ENCODE assay signal across 19 mouse cellular contexts in genomic region chr9:82709411-82709983, GRCm38 (mm10).
A peak's percentile ranks its signal among the peaks of the same experiment; 100 is the strongest.
DNase-seq lines count a peak whose midpoint lies in the region; ATAC-seq and TF ChIP-seq lines count a peak whose summit lies in the region.
"Had no signal": no experiment of that assay in that cellular context is flagged by ENCODE, and none has a peak within 500 bp of the region (broad histone marks: within the 10 kb centered on the region; RNA-seq: fewer than 3 reads in every experiment).

No protein-coding gene starts in this region.

- H3K9ac ChIP-seq in forebrain, embryonic 11.5 days (ENCODE audit: low read length), result no peak overlapping the region
- H3K9ac ChIP-seq in forebrain, embryonic 16.5 days (replicated peaks; ENCODE audit: low read depth, low read length), result no peak overlapping the region
- no peak overlapping the region for H3K9ac ChIP-seq in midbrain, embryonic 12.5 days (replicated peaks)
- H3K9ac ChIP-seq in midbrain, embryonic 13.5 days (replicated peaks), result no peak overlapping the region
- H3K9ac ChIP-seq in forebrain, embryonic 14.5 days (ENCODE audit: low read length), result no peak overlapping the region
- H3K9ac ChIP-seq in neural tube, embryonic 14.5 days (replicated peaks; ENCODE audit: low read depth, low read length), result no peak overlapping the region
- no peak overlapping the region for H3K9ac ChIP-seq in intestine, embryonic 16.5 days (ENCODE audit: low read depth, low read length)
- no peak overlapping the region for H3K9ac ChIP-seq in stomach, postnatal 0 days (ENCODE audit: low read length)
- H3K9ac ChIP-seq: heart, embryonic 12.5 days; liver, embryonic 15.5 days; stomach, embryonic 15.5 days had no signal

- H3K4me3 ChIP-seq in forebrain, embryonic 11.5 days (ENCODE audit: low read depth, low read length), result no peak overlapping the region
- no peak overlapping the region for H3K4me3 ChIP-seq in forebrain, embryonic 16.5 days (replicated peaks; ENCODE audit: low read length)
- no peak overlapping the region for H3K4me3 ChIP-seq in midbrain, embryonic 12.5 days
- H3K4me3 ChIP-seq in midbrain, embryonic 13.5 days (replicated peaks), result no peak overlapping the region
- no peak overlapping the region for H3K4me3 ChIP-seq in forebrain, embryonic 14.5 days (ENCODE audit: low read depth, low read length)
- H3K4me3 ChIP-seq in neural tube, embryonic 14.5 days (ENCODE audit: low read depth, low read length), result no peak overlapping the region
- H3K4me3 ChIP-seq in intestine, embryonic 16.5 days (ENCODE audit: low read length), result no peak overlapping the region
- no peak overlapping the region for H3K4me3 ChIP-seq in stomach, postnatal 0 days (ENCODE audit: low read depth, low read length)
- H3K4me3 ChIP-seq: heart, embryonic 12.5 days; liver, embryonic 15.5 days; stomach, embryonic 15.5 days had no signal

- DNase-seq in forebrain, embryonic 11.5 days (ENCODE audit: low spot score), result no peak
- peak; percentile 14 for DNase-seq in forebrain, embryonic 14.5 days (ENCODE audit: low spot score)
- DNase-seq in stomach, postnatal 0 days (ENCODE audit: low spot score), result no peak
- DNase-seq: adrenal gland, postnatal 25 days; cerebellum, adult 11-12 months; cerebellum, postnatal 14 days; kidney, adult 8-10 months; kidney, postnatal 14 days; thymus, adult 2 months had no signal

- no peaks in the 10 kb centered on the region for H3K9me3 ChIP-seq in forebrain, embryonic 11.5 days (ENCODE audit: control insufficient read depth, low read length)
- H3K9me3 ChIP-seq in forebrain, embryonic 16.5 days (ENCODE audit: control insufficient read depth, low read length), result no peaks in the 10 kb centered on the region
- H3K9me3 ChIP-seq in midbrain, embryonic 12.5 days, result no peaks in the 10 kb centered on the region
- H3K9me3 ChIP-seq in midbrain, embryonic 13.5 days, result no peaks in the 10 kb centered on the region
- H3K9me3 ChIP-seq in forebrain, embryonic 14.5 days (replicated peaks; ENCODE audit: control insufficient read depth, low read length), result no peaks in the 10 kb centered on the region
- H3K9me3 ChIP-seq in neural tube, embryonic 14.5 days (ENCODE audit: control insufficient read depth, low read length), result no peaks in the 10 kb centered on the region
- no peaks in the 10 kb centered on the region for H3K9me3 ChIP-seq in intestine, embryonic 16.5 days (ENCODE audit: control insufficient read depth, low read length)
- no peaks in the 10 kb centered on the region for H3K9me3 ChIP-seq in stomach, postnatal 0 days (ENCODE audit: control insufficient read depth, low read length)
- H3K9me3 ChIP-seq: G1E; heart, embryonic 12.5 days; liver, embryonic 15.5 days; stomach, embryonic 15.5 days had no signal

- H3K36me3 ChIP-seq in forebrain, embryonic 11.5 days (ENCODE audit: control insufficient read depth, insufficient read depth, low read length), result no peaks in the 10 kb centered on the region
- H3K36me3 ChIP-seq in forebrain, embryonic 16.5 days (ENCODE audit: control insufficient read depth, insufficient read depth), result no peaks in the 10 kb centered on the region
- H3K36me3 ChIP-seq in midbrain, embryonic 12.5 days, result no peaks in the 10 kb centered on the region
- H3K36me3 ChIP-seq in midbrain, embryonic 13.5 days, result no peaks in the 10 kb centered on the region
- no peaks in the 10 kb centered on the region for H3K36me3 ChIP-seq in forebrain, embryonic 14.5 days (ENCODE audit: control insufficient read depth, insufficient read depth, low read length)
- no peaks in the 10 kb centered on the region for H3K36me3 ChIP-seq in neural tube, embryonic 14.5 days (ENCODE audit: control insufficient read depth, insufficient read depth, low read length)
- H3K36me3 ChIP-seq in intestine, embryonic 16.5 days (ENCODE audit: control insufficient read depth, insufficient read depth, low read length), result no peaks in the 10 kb centered on the region
- H3K36me3 ChIP-seq in stomach, postnatal 0 days (ENCODE audit: control insufficient read depth, insufficient read depth, low read length), result no peaks in the 10 kb centered on the region
- H3K36me3 ChIP-seq: G1E; heart, embryonic 12.5 days; liver, embryonic 15.5 days; stomach, embryonic 15.5 days had no signal

- no peaks in the 10 kb centered on the region for H3K27me3 ChIP-seq in forebrain, embryonic 11.5 days (ENCODE audit: control insufficient read depth, insufficient read depth, low read length)
- no peaks in the 10 kb centered on the region for H3K27me3 ChIP-seq in forebrain, embryonic 16.5 days (replicated peaks; ENCODE audit: control insufficient read depth, insufficient read depth, low read length)
- no peaks in the 10 kb centered on the region for H3K27me3 ChIP-seq in midbrain, embryonic 12.5 days
- H3K27me3 ChIP-seq in midbrain, embryonic 13.5 days, result no peaks in the 10 kb centered on the region
- no peaks in the 10 kb centered on the region for H3K27me3 ChIP-seq in forebrain, embryonic 14.5 days (replicated peaks; ENCODE audit: control insufficient read depth, insufficient read depth, low read length)
- H3K27me3 ChIP-seq in neural tube, embryonic 14.5 days (ENCODE audit: control insufficient read depth, insufficient read depth, low read length), result no peaks in the 10 kb centered on the region
- H3K27me3 ChIP-seq in intestine, embryonic 16.5 days (replicated peaks; ENCODE audit: control insufficient read depth, insufficient read depth, low read length), result no peaks in the 10 kb centered on the region
- no peaks in the 10 kb centered on the region for H3K27me3 ChIP-seq in stomach, postnatal 0 days (ENCODE audit: control insufficient read depth, insufficient read depth, low read length)
- H3K27me3 ChIP-seq: heart, embryonic 12.5 days; liver, embryonic 15.5 days; stomach, embryonic 15.5 days had no signal

- no peak for TF ChIP-seq EP300 in stomach, postnatal 0 days (optimal IDR thresholded peaks at IDR 0.05)

- WGBS in forebrain, embryonic 11.5 days, result 35% methylated on average over 2 of the region's 2 CpGs
- 24% methylated on average over 2 of the region's 2 CpGs for WGBS in forebrain, embryonic 16.5 days
- 44% methylated on average over 2 of the region's 2 CpGs for WGBS in midbrain, embryonic 12.5 days
- 35% methylated on average over 2 of the region's 2 CpGs for WGBS in midbrain, embryonic 13.5 days
- WGBS in forebrain, embryonic 14.5 days, result 23% methylated on average over 2 of the region's 2 CpGs
- 41% methylated on average over 2 of the region's 2 CpGs for WGBS in neural tube, embryonic 14.5 days
- 72% methylated on average over 2 of the region's 2 CpGs for WGBS in intestine, embryonic 16.5 days
- 77% methylated on average over 2 of the region's 2 CpGs for WGBS in stomach, postnatal 0 days

- peak; percentile 82 for ATAC-seq in forebrain, embryonic 11.5 days (replicated peaks; ENCODE audit: low FRiP score)
- no peak for ATAC-seq in forebrain, embryonic 16.5 days
- peak; percentile 47 for ATAC-seq in midbrain, embryonic 12.5 days (ENCODE audit: low FRiP score, low read depth)
- no peak for ATAC-seq in midbrain, embryonic 13.5 days
- ATAC-seq in forebrain, embryonic 14.5 days, result peak; percentile 62
- peak; percentile 44; the same call in 1 of the 2 replicates for ATAC-seq in neural tube, embryonic 14.5 days (ENCODE audit: low read depth)
- no peak for ATAC-seq in intestine, embryonic 16.5 days
- ATAC-seq in stomach, postnatal 0 days (ENCODE audit: low FRiP score, low TSS enrichment), result no peak
- ATAC-seq: CD4-positive, CD25-positive, alpha-beta regulatory T cell, adult 4 months had no signal

- no peak overlapping the region for H3K27ac ChIP-seq in forebrain, embryonic 11.5 days (ENCODE audit: low read depth, low read length)
- no peak overlapping the region for H3K27ac ChIP-seq in forebrain, embryonic 16.5 days (ENCODE audit: low read length)
- no peak overlapping the region for H3K27ac ChIP-seq in midbrain, embryonic 12.5 days (replicated peaks)
- no peak overlapping the region for H3K27ac ChIP-seq in midbrain, embryonic 13.5 days
- H3K27ac ChIP-seq in forebrain, embryonic 14.5 days (ENCODE audit: low read depth, low read length), result no peak overlapping the region
- no peak overlapping the region for H3K27ac ChIP-seq in neural tube, embryonic 14.5 days (ENCODE audit: low read depth, low read length)
- H3K27ac ChIP-seq in intestine, embryonic 16.5 days (ENCODE audit: low read length), result no peak overlapping the region
- H3K27ac ChIP-seq in stomach, postnatal 0 days (replicated peaks), result no peak overlapping the region
- H3K27ac ChIP-seq: liver, embryonic 15.5 days; stomach, embryonic 15.5 days had no signal

- peaks cover 2% of the 10 kb centered on the region; the same call in 1 of the 2 replicates for H3K4me1 ChIP-seq in forebrain, embryonic 11.5 days (replicated peaks; ENCODE audit: control insufficient read depth, insufficient read depth, low read length)
- H3K4me1 ChIP-seq in forebrain, embryonic 16.5 days (replicated peaks; ENCODE audit: control insufficient read depth, insufficient read depth, low read length), result peaks cover 2% of the 10 kb centered on the region; the same call in 1 of the 2 replicates
- H3K4me1 ChIP-seq in midbrain, embryonic 12.5 days, result peaks cover 8% of the 10 kb centered on the region; the same call in 1 of the 2 replicates
- no peaks in the 10 kb centered on the region; the same call in 1 of the 2 replicates for H3K4me1 ChIP-seq in midbrain, embryonic 13.5 days (replicated peaks)
- peaks cover 8% of the 10 kb centered on the region; the same call in 1 of the 2 replicates for H3K4me1 ChIP-seq in forebrain, embryonic 14.5 days (ENCODE audit: control insufficient read depth, insufficient read depth, low read length)
- H3K4me1 ChIP-seq in neural tube, embryonic 14.5 days (ENCODE audit: control insufficient read depth, insufficient read depth, low read length), result no peaks in the 10 kb centered on the region
- no peaks in the 10 kb centered on the region for H3K4me1 ChIP-seq in intestine, embryonic 16.5 days (ENCODE audit: control insufficient read depth, insufficient read depth, low read length)
- H3K4me1 ChIP-seq in stomach, postnatal 0 days (replicated peaks; ENCODE audit: control insufficient read depth, insufficient read depth), result no peaks in the 10 kb centered on the region
- H3K4me1 ChIP-seq: heart, embryonic 12.5 days; liver, embryonic 15.5 days; stomach, embryonic 15.5 days had no signal

- no peak for TF ChIP-seq CTCF in stomach, postnatal 0 days (IDR thresholded peaks at IDR 0.05; ENCODE audit: low read depth)

- no peak overlapping the region for H3K4me2 ChIP-seq in forebrain, embryonic 11.5 days (ENCODE audit: low read depth, low read length, severe bottlenecking)
- no peak overlapping the region for H3K4me2 ChIP-seq in forebrain, embryonic 16.5 days (ENCODE audit: low read length)
- H3K4me2 ChIP-seq in midbrain, embryonic 12.5 days (replicated peaks), result no peak overlapping the region
- no peak overlapping the region for H3K4me2 ChIP-seq in midbrain, embryonic 13.5 days (replicated peaks)
- no peak overlapping the region for H3K4me2 ChIP-seq in forebrain, embryonic 14.5 days (ENCODE audit: low read length)
- H3K4me2 ChIP-seq in neural tube, embryonic 14.5 days (ENCODE audit: low read depth, low read length), result no peak overlapping the region
- H3K4me2 ChIP-seq in intestine, embryonic 16.5 days (ENCODE audit: low read depth, low read length), result no peak overlapping the region
- H3K4me2 ChIP-seq in stomach, postnatal 0 days (replicated peaks; ENCODE audit: low read depth), result no peak overlapping the region
- H3K4me2 ChIP-seq: heart, embryonic 12.5 days; liver, embryonic 15.5 days; stomach, embryonic 15.5 days had no signal

Comparison
In these comparisons a context has a peak if more than half of its experiments do, and no peak if none do; other contexts are left out.
1. ATAC-seq: peak in forebrain, embryonic 11.5 days (single experiment), midbrain, embryonic 12.5 days (single experiment), forebrain, embryonic 14.5 days (single experiment) and neural tube, embryonic 14.5 days (single experiment); none in forebrain, embryonic 16.5 days (single experiment), midbrain, embryonic 13.5 days (single experiment), intestine, embryonic 16.5 days (single experiment) and stomach, postnatal 0 days (single experiment).